Mouse (Mus musculus) midbrain, embryonic 14.5 days (tissue): ENCODE data around the gene Pla2g6. TPM values are rescaled to one million over a fixed set of nuclear protein-coding genes. Genes with fewer than 3 reads are reported as not detected.
A peak's percentile ranks its signal among the peaks of the same experiment; 100 is the strongest.

Experiments
- ATAC-seq: fragments of 200-750 bp; cut with Nextera tagmentation; 2 replicates; pipeline ENCODE4 v1.8.0; 2017; ENCODE audit warnings: moderate number of reproducible peaks, moderate library complexity; ENCODE audit not compliant: low FRiP score, low TSS enrichment
- DNase-seq: peaks from one replicate; pipeline ENCODE4 v3.0.0-alpha.2; 2015
- H3K27ac ChIP-seq: fragments of 300-500 bp; sonication (generic); replicated peaks from 2 replicates; pipeline ENCODE4 v1.5.1; 2014; ENCODE audit warnings: mild to moderate bottlenecking, low read depth, low read length, moderate library complexity
- H3K27me3 ChIP-seq: fragments of 300-500 bp; sonication (generic); 2 replicates; pipeline ENCODE4 v1.6.1; 2014; ENCODE audit warnings: low read length, control low read depth, mixed read lengths; ENCODE audit not compliant: control insufficient read depth, insufficient read depth
- H3K36me3 ChIP-seq: fragments of 300-500 bp; sonication (generic); 2 replicates; pipeline ENCODE4 v1.6.1; 2014; ENCODE audit warnings: low read length, control low read depth; ENCODE audit not compliant: control insufficient read depth, insufficient read depth
- H3K4me1 ChIP-seq: fragments of 300-500 bp; sonication (generic); 2 replicates; pipeline ENCODE4 v1.6.1; 2014; ENCODE audit warnings: mild to moderate bottlenecking, antibody characterized with exemption, low read length, control low read depth; ENCODE audit not compliant: control insufficient read depth, insufficient read depth
- H3K4me2 ChIP-seq: fragments of 300-500 bp; sonication (generic); 2 replicates; pipeline ENCODE4 v1.6.1; 2014; ENCODE audit warnings: mild to moderate bottlenecking, low read length, moderate library complexity
- H3K4me3 ChIP-seq: fragments of 300-500 bp; sonication (generic); replicated peaks from 2 replicates; pipeline ENCODE4 v1.5.1; 2014; ENCODE audit warnings: low read depth, low read length
- H3K9ac ChIP-seq: fragments of 300-500 bp; sonication (generic); replicated peaks from 2 replicates; pipeline ENCODE4 v1.6.1; 2014; ENCODE audit warnings: mild to moderate bottlenecking, low read length, moderate library complexity
- H3K9me3 ChIP-seq: fragments of 300-500 bp; sonication (generic); 2 replicates; pipeline ENCODE4 v1.6.1; 2016; ENCODE audit warnings: low read length, control low read depth, mixed read lengths; ENCODE audit not compliant: control insufficient read depth
- WGBS: fragments of 180-500 bp; shearing (Covaris S2); extraction: QIAGEN DNeasy Blood & Tissue Kit; methylation state at CpG from one replicate; pipeline ENCODE4 v1.1.7; 2014; 5-methylcytosine and 5-hydroxymethylcytosine counted together
- polyA plus RNA-seq: library from polyadenylated mRNA; unstranded; fragments of >200 nt; fragmentation: Nextera tagmentation; extraction: Ambion mirVana; gene quantifications from 2 replicates; pipeline ENCODE4 v1.2.1, GENCODE M21; 2014

Pla2g6 gene
- polyA plus RNA-seq, 1 experiment from 2014 or later: 28.2 TPM

GRCm38 (mm10) chr15:79354619-79355018 lies 26.4 kb upstream of the Pla2g6 start:
- 87% methylated on average over 4 of the region's 4 CpGs for WGBS
- no peak overlapping the region for H3K4me3 ChIP-seq
- H3K4me2 ChIP-seq: no peak overlapping the region
- H3K9ac ChIP-seq: no peak overlapping the region
- H3K4me1 ChIP-seq: peaks cover 9% of the 10 kb centered on the region; the same call in 1 of the 2 replicates
- ATAC-seq (no peak), DNase-seq (no peak)
- no peak overlapping the region for H3K27ac ChIP-seq
- no peaks in the 10 kb centered on the region for H3K9me3 ChIP-seq
- H3K36me3 ChIP-seq: no peaks in the 10 kb centered on the region
- peaks cover 24% of the 10 kb centered on the region for H3K27me3 ChIP-seq

- ATAC-seq: no peak
- Histone ChIP-seq H3K4me3 (no peak overlapping the region), H3K9ac (no peak overlapping the region), H3K36me3 (no peaks in the 10 kb centered on the region), H3K4me1 (peaks cover 9% of the 10 kb centered on the region; the same call in 1 of the 2 replicates), H3K9me3 (no peaks in the 10 kb centered on the region), H3K27me3 (peaks cover 24% of the 10 kb centered on the region), H3K27ac (no peak overlapping the region), H3K4me2 (no peak overlapping the region)
- WGBS: 91% methylated on average over 5 of the region's 5 CpGs
- no peak for DNase-seq
Observed at GRCm38 (mm10) chr15:79353690-79354305, 25.6 kb upstream of the Pla2g6 start.

GRCm38 (mm10) chr15:79352479-79352878 lies 24.3 kb upstream of the Pla2g6 start:
- Histone ChIP-seq H3K27ac (no peak overlapping the region), H3K36me3 (no peaks in the 10 kb centered on the region), H3K27me3 (peaks cover 17% of the 10 kb centered on the region), H3K9me3 (no peaks in the 10 kb centered on the region), H3K4me3 (no peak overlapping the region), H3K4me1 (peaks cover 8% of the 10 kb centered on the region; the same call in 1 of the 2 replicates), H3K4me2 (no peak overlapping the region), H3K9ac (no peak overlapping the region)
- 84% methylated on average over 6 of the region's 6 CpGs for WGBS
- no peak for DNase-seq
- ATAC-seq: no peak

- no peak overlapping the region for H3K27ac ChIP-seq
- H3K36me3 ChIP-seq: no peaks in the 10 kb centered on the region
- H3K4me1 ChIP-seq: peaks cover 8% of the 10 kb centered on the region; the same call in 1 of the 2 replicates
- H3K4me2 ChIP-seq: no peak overlapping the region
- DNase-seq (no peak), ATAC-seq (no peak)
- no peak overlapping the region for H3K4me3 ChIP-seq
- 36% methylated on average over 15 of the region's 15 CpGs for WGBS
- H3K27me3 ChIP-seq: peaks cover 8% of the 10 kb centered on the region
- no peaks in the 10 kb centered on the region for H3K9me3 ChIP-seq
- no peak overlapping the region for H3K9ac ChIP-seq
Observed at GRCm38 (mm10) chr15:79351331-79351767, 23.2 kb upstream of the Pla2g6 start.

GRCm38 (mm10) chr15:79350866-79351265 lies 22.7 kb upstream of the Pla2g6 start:
- peaks cover 3% of the 10 kb centered on the region for H3K27me3 ChIP-seq
- DNase-seq: no peak
- H3K9me3 ChIP-seq: no peaks in the 10 kb centered on the region
- no peak overlapping the region for H3K9ac ChIP-seq
- no peak overlapping the region for H3K4me2 ChIP-seq
- no peak overlapping the region for H3K4me3 ChIP-seq
- no peak overlapping the region for H3K27ac ChIP-seq
- peaks cover 8% of the 10 kb centered on the region; the same call in 1 of the 2 replicates for H3K4me1 ChIP-seq
- 91% methylated on average over 4 of the region's 4 CpGs for whole genome bisulfite sequencing
- no peaks in the 10 kb centered on the region for H3K36me3 ChIP-seq
- ATAC-seq: no peak

GRCm38 (mm10) chr15:79348651-79349050 lies 20.5 kb upstream of the Pla2g6 start:
- DNase-seq (no peak), ATAC-seq (0 out of 2 replicates have a peak, but pooled peaks have one; percentile 5)
- H3K9me3 ChIP-seq: no peaks in the 10 kb centered on the region
- WGBS: 66% methylated on average over 8 of the region's 8 CpGs
- H3K36me3 ChIP-seq: no peaks in the 10 kb centered on the region
- peak overlapping the region; percentile 62; the same call in 1 of the 2 replicates for H3K9ac ChIP-seq
- H3K4me3 ChIP-seq: peak overlapping the region; percentile 70
- no peaks in the 10 kb centered on the region; the same call in 1 of the 2 replicates for H3K27me3 ChIP-seq
- no peak overlapping the region for H3K27ac ChIP-seq
- peaks cover 8% of the 10 kb centered on the region; the same call in 1 of the 2 replicates for H3K4me1 ChIP-seq
- H3K4me2 ChIP-seq: peak overlapping the region; percentile 98

- Histone ChIP-seq H3K27me3 (no peaks in the 10 kb centered on the region; the same call in 1 of the 2 replicates), H3K4me1 (peaks cover 8% of the 10 kb centered on the region; the same call in 1 of the 2 replicates), H3K9ac (peak overlapping the region; percentile 62), H3K4me2 (peak overlapping the region; percentile 98), H3K27ac (peak overlapping the region; percentile 78), H3K4me3 (peak overlapping the region; percentile 70), H3K9me3 (no peaks in the 10 kb centered on the region), H3K36me3 (no peaks in the 10 kb centered on the region)
- ATAC-seq (peak; percentile 71), DNase-seq (peak; percentile 76)
- WGBS: under 1% methylated on average over 46 of the region's 46 CpGs
Observed at GRCm38 (mm10) chr15:79347845-79348506, 19.8 kb upstream of the Pla2g6 start.

- peak overlapping the region; percentile 98 for H3K4me2 ChIP-seq
- DNase-seq (peak; percentile 96), ATAC-seq (peak; percentile 89)
- under 1% methylated on average over 61 of the region's 61 CpGs for WGBS
- H3K9ac ChIP-seq: peak overlapping the region; percentile 62
- peak overlapping the region; percentile 70 for H3K4me3 ChIP-seq
- peaks cover 8% of the 10 kb centered on the region; the same call in 1 of the 2 replicates for H3K4me1 ChIP-seq
- H3K36me3 ChIP-seq: no peaks in the 10 kb centered on the region
- peak overlapping the region; percentile 78 for H3K27ac ChIP-seq
- H3K27me3 ChIP-seq: no peaks in the 10 kb centered on the region; the same call in 1 of the 2 replicates
- H3K9me3 ChIP-seq: no peaks in the 10 kb centered on the region
Observed at GRCm38 (mm10) chr15:79347165-79347844, 19.1 kb upstream of the Pla2g6 start.
